Mouse (Mus musculus): ENCODE data around the gene Klhdc4.

Gene Klhdc4

DNA sequence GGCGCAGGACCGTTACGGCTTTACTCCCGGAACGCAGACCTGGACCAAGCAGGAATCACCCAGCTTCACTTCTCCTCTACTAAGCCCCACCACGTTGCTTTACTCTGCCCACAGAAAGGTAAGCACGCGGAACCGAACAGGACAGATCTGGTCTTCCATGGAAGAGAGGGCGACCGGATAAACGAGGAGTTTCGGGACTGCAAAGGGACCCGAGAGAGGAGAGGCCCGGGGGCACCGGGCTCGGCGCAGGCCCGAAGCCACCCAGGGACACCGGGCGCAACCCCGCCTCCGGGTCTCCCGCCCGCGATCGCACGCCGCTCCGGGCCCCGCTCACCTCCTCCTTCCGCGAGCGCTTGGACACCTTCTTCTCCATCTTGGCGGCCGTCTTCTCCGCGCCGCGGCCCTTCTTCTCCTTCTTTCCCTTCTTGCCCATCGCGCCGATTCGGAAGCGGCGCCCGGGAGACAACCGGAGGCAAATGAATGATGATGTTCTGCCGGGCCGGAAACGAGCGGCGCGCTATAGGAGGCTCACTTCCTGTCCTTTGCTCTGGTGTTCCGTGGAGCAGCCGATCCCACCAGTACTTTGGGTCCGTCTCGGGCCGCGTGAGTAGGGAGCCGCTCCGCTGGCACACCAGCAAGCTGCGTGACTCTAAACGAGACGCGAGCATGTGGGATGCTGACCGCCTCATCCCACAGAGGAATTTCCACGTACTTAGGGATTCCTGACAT, at the start of gene Klhdc4:
Gene Klhdc4, minus strand, starts transcription at position 522 of the 729 bp plus-strand sequence.
- in situ Hi-C loops (cut with MboI, MseI): no loop called here

DNA sequence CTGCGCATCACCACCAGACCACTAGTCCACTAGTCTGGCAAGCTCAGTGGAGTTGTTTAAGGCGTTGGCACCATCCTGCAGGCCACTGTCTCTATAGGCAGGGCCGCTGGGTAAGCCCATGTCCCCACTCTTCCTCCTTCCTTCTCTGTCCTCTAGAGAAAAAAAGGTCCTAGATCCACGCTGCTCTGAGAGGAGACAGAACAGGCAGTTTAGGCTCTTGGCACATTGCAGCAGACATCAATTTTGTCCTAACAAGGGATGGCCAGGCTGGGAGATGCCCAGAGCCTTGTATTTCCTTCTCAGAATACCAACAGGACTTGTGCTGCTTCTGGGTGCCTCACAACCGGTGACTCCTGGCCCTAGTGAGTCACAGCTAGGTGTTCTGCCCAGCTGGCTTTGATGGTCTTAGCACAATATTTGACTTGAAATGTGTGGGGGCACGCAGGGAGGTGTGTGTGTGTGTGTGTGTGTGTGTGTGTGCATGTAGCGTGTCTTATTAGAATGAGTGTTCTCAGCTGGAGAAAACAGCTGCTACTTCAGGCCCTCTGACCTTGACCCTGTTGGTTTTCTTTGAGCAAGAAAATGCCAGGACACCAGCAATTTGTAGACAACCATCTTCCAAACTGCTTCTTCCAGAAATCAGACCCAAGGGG, 48.6 kb upstream of the Klhdc4 start:
- in situ Hi-C loops (cut with MboI, MseI): no loop called here

DNA sequence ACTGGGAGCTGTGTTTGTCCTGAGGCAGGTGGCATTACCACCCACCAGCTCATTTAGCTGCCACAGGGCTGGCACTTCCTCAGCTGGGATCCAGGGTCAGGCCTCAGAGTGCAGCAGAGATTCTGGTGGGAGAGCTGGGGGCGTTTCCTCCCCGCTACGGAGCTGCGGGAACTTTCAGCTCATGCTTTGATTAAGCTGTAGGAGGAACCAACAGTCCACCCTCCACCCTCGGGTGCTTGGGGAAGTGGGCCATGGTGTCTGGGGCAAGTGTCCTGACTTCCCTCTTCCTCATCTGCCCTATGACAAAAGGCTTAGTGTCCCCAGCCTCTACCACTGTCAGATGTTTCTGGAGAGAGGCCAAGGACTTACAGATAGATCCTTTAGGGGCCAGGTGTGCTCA, 47.8 kb upstream of the Klhdc4 start:
- in situ Hi-C loops (cut with MboI, MseI): no loop called here

GRCm38 (mm10) chr8:121875517-121875916, 46.1 kb upstream of the Klhdc4 start:
- in situ Hi-C loops (cut with MboI, MseI): no loop called here

DNA sequence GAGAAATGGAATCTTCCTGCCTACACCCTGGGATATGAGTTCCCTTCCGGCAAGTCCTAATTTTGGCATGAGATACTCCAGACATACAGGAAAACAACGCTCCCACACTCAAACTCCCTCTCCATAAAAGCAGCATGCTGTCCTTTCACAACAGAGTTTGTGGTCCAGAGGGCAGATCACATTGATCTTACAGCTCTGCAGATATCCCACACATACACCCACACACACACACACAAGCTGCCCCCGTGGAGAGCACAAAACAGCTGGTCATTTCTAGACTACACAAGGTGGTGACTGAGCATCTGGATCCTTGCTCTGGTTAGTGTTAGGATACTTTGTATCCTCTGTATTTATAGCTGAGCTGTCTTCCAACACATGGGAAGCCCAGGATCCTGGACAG, 45.7 kb upstream of the Klhdc4 start:
- in situ Hi-C loops (cut with MboI, MseI): no loop called here

GRCm38 (mm10) chr8:121874031-121874430, 44.7 kb upstream of the Klhdc4 start:
- in situ Hi-C loops (cut with MboI, MseI): no loop called here

DNA sequence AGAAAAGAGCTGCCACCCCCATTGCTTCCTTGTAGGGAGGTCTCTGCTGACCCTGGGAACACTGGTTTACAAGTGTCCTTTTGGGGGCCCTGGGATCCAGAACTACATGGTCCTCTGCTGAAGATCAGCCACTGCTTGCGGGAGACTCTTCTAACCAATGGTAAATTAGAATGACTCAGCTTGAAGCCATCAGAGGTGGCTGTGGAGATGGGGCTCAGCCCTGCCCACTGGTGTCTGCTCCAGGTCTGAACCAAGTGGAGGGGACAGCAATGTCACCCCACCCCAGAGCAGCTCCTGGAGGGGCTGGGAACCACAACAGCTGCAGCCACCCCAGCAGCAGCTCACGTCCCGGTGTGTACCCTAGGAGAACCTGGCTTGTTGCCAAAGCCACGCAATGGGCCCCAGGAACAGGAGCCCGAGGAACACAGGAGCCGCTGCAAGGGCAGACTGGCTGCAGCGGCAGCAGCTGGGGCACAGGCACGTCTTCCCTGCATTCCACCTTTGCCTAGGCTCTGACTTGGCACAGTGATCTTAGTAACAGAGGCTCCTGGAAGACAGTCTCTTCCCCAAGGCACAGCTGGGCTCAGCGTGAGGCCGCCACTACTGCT, 42.6 kb upstream of the Klhdc4 start:
- in situ Hi-C loops (cut with MboI, MseI): no loop called here

DNA sequence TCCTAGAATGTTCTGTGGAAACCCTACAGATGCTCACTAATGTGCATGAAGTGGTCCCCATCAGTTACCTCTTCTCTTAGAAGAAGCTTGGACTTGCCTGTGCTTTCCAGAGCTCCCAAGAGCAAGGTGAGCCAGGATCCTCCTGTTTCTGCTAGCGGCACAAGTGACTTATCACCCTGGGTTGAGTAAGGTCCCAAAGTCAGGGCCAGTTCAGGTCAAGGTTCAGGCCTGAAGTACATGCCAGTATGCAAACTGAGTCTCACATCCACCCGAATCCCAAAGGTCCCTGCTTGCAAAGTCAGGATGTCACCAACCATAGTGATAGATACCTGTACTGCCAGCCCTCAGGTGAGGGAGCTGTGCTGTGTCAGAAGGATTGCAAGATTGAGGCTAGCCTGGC, 40.8 kb upstream of the Klhdc4 start:
- in situ Hi-C loops (cut with MboI, MseI): no loop called here

DNA sequence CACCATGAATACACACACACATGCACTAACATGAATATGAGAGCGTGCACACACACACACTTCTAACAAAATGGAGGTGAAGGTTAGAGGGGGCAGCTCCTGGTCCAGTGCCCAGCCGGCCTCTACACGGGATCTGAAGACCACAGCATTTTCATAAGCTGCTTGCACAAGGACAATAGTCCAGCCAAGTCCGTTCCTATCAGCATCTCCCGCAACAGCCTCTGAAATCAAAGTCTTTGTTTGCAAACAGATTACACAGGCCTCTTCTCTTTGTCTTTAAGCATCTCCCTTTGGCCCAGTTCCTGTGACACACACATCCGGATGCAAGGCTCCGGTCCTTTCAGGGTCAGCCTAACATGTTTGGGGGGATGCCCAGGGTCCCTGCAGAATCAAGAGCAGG, 39.5 kb upstream of the Klhdc4 start:
- in situ Hi-C loops (cut with MboI, MseI): no loop called here

- in situ Hi-C loops (cut with MboI, MseI): no loop called here
Observed at GRCm38 (mm10) chr8:121868196-121868595, 38.8 kb upstream of the Klhdc4 start.

- in situ Hi-C loops (cut with MboI, MseI): no loop called here
Observed at GRCm38 (mm10) chr8:121865356-121865755, 36.0 kb upstream of the Klhdc4 start.

DNA sequence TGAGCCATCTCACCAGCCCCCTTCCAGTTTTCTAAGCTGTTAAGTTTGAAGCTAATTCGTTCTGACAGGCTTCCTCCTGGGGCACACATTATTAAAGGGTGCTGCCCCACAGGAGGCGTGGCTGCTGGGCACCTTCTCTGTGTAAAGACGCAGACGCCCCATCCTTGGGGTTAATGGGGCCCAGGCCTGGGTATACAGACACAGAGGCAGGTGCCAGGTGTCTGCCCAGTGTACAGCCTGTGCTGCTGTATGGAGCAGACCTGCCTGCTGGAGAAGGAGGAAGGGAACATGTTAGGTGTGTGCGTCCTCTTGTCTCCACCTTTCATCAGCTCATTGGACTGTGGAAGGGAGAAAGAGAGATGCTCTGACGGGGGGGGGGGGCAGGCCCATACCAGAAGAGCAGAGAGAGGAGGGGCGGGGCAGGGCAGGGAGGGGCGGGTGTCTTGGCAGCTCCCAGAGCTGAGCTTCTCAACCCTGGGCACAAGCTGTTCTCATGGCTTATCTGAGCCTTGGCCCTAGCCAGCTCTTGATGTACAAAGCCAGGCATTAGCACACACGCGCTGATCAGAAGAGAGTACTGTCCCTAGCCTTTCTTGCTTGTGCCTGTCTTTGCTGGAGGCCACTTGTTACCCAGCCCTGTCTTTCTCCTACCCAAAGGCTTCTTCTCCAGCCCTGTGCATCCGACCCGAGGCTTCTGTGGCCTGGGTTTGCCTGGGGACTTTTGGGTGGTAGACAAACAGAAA, 32.6 kb upstream of the Klhdc4 start:
- in situ Hi-C loops (cut with MboI, MseI): no loop called here

DNA sequence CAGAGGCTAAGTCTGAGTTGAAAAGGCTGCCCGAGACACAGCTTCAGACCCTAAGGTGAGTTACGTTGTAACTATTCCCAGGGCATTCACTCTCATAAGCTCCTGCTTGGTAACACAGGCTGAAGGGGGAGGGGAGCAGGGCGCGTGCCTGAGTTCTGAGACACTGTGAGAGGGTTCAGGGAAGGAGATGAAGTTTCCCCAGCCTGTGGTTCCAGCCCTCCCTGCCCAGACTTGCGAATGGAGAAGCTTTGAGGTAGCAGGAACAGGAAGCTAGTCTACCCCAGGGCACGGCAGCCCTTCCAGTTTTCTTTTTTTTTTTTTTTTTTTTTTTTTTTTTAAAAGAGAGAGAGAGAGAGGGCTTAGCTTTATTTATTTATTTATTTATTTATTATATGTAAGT, 31.9 kb upstream of the Klhdc4 start:
- in situ Hi-C loops (cut with MboI, MseI): no loop called here

- in situ Hi-C loops (cut with MboI, MseI): loop anchor here (5.0 kb wide), 1 partner anchor 45 kb away; no protein-coding TSS in a partner anchor
Observed at GRCm38 (mm10) chr8:121857747-121858146, 28.4 kb upstream of the Klhdc4 start.

DNA sequence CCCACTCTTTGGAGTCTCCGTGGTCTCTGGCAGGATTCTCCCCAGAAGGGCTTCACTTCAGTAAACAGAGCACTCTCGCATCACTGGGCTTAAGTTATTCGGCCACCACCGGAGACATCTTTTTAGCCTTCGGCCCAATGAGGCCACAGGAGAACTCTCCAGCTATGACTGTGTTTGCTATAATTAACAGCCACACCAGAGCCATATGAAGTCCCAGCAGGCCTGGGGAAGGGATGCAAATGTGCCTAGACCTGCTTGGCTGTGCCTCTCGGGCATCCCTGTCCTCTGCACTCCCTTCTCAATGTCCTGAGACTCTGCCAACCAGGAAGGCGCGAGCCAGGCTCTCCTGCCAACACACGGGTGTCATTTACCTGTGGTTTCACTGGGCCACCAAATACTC, 28.0 kb upstream of the Klhdc4 start:
- in situ Hi-C loops (cut with MboI, MseI): loop anchor here (5.0 kb wide), 1 partner anchor 45 kb away; no protein-coding TSS in a partner anchor

DNA sequence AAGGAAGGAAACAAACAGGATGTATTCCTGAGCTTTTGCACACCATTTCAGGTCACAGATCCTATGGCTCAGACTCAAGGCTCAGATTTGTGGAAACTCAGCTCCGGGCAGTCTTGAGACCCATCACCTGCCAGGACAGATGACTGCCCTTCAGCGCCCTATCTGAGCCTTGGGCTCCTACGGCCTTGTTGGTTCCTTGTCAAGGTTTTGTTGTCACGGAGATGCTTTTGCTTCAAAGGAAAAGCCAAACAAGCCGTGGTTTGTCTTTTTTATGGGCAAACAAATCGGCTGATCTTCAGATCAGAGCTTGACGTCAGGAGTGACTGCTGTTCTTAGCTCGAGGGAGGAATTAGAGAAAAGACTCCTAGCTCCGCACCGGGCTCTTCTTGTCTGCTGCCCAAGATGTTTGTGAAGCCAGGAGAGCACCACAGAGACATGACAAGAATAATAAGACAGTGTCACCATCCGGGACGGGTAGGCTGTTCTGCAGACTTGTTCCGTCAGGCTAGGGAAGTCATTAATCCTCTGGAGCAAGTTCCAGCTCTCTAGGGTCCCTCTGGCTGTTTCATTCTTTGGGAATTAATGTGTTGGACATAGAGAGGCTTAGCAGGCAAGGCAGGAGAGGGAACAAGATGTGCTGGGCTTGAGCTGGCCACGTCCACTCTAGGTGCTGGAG, 26.8 kb upstream of the Klhdc4 start:
- in situ Hi-C loops (cut with MboI, MseI): loop anchor here (5.0 kb wide), 1 partner anchor 46 kb away; no protein-coding TSS in a partner anchor

DNA sequence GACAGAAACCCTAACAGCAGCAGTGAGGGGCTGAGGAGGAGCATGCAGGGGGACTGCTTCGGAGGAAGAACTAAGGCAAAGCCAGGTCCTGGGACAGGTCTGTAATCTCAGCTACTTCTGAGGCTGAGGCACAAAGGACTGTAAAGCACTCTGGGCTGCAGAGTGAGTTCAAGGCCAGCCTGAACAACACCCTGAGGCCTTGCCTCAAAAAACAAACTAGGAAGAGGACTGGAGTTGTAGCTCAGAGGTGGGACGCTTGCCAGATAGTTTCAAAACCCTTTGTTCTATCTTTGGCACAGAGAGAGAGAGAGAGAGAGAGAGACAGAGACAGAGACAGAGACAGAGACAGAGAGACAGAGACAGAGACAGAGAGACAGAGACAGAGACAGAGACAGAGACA, 24.2 kb upstream of the Klhdc4 start:
- in situ Hi-C loops (cut with MboI, MseI): no loop called here

- in situ Hi-C loops (cut with MboI, MseI): no loop called here
Observed at GRCm38 (mm10) chr8:121852464-121852863, 23.1 kb upstream of the Klhdc4 start.

DNA sequence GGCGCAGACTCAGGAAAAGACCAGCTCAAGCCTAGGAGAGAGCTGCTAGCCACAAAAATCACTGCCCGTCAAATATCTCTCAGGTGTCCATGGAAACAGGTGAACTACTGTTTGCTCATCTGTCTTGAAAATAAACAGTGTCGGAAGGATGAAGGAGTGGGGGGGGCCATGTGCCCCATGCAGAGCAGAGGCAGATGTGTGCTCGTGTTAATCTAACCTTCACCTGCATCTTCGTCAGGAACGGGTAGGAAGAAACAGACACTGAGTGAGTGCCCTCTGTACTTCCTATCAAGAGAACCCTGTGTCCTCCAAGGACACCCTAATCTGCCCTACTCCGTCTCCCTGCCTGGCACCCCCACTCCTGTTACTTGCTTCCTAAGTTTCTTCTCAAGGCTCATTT, 22.3 kb upstream of the Klhdc4 start:
- in situ Hi-C loops (cut with MboI, MseI): no loop called here

GRCm38 (mm10) chr8:121850821-121851470, 21.6 kb upstream of the Klhdc4 start:
- in situ Hi-C loops (cut with MboI, MseI): no loop called here

DNA sequence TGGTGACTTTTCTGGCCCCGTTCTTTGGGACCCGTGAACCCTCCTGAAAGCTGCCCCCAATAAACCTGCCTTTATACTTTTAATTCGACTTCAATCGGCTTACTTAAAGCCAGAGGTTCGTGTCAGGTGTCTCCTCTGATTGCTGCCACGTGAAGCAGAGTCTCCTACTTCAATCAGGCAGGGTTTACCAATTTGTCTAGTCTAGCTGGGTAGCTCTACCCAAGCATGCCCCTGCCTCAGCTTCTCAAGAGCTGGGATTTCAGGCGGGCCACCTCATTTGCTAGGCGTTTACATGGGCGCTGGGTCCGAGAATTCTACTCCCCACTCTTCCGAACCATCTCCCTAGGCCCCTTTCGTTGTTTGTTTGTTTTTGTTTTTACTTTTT, 21.1 kb upstream of the Klhdc4 start:
- in situ Hi-C loops (cut with MboI, MseI): no loop called here
